Mouse (Mus musculus) heart, postnatal 0 days (tissue): ENCODE data around the gene Ubash3b. TPM values are rescaled to one million over a fixed set of nuclear protein-coding genes. Genes with fewer than 3 reads are reported as not detected.
A peak's percentile ranks its signal among the peaks of the same experiment; 100 is the strongest.

Source experiments
- ATAC-seq: fragments of 200-750 bp; cut with Nextera tagmentation; 2 replicates; pipeline ENCODE4 v1.8.0; 2017; ENCODE audit warnings: low read depth, moderate number of reproducible peaks, moderate library complexity; ENCODE audit not compliant: insufficient read depth
- DNase-seq: peaks from one replicate; pipeline ENCODE4 v3.0.0-alpha.2; 2016; ENCODE audit warnings: low spot score
- H3K27ac ChIP-seq: fragments of 300-500 bp; sonication (generic); 2 replicates; pipeline ENCODE4 v1.5.1; 2014; ENCODE audit warnings: low read depth, mild to moderate bottlenecking
- H3K27me3 ChIP-seq: fragments of 300-500 bp; sonication (generic); 2 replicates; pipeline ENCODE4 v1.6.1; 2014; ENCODE audit warnings: low read length, mixed read lengths; ENCODE audit not compliant: control insufficient read depth, insufficient read depth
- H3K36me3 ChIP-seq: fragments of 300-500 bp; sonication (generic); replicated peaks from 2 replicates; pipeline ENCODE4 v1.6.1; 2014; ENCODE audit warnings: low read length, mixed read lengths; ENCODE audit not compliant: control insufficient read depth, insufficient read depth
- H3K4me1 ChIP-seq: fragments of 300-500 bp; sonication (generic); 2 replicates; pipeline ENCODE4 v1.6.1; 2014; ENCODE audit warnings: antibody characterized with exemption; ENCODE audit not compliant: control insufficient read depth, insufficient read depth
- H3K4me2 ChIP-seq: fragments of 300-500 bp; sonication (generic); 2 replicates; pipeline ENCODE4 v1.6.1; 2014; ENCODE audit warnings: low read depth, mild to moderate bottlenecking, low read length, moderate library complexity
- H3K4me3 ChIP-seq: fragments of 300-500 bp; sonication (generic); 2 replicates; pipeline ENCODE4 v1.5.1; 2014; ENCODE audit warnings: low read depth, low read length
- H3K9ac ChIP-seq: fragments of 300-500 bp; sonication (generic); replicated peaks from 2 replicates; pipeline ENCODE4 v1.6.1; 2014; ENCODE audit warnings: low read depth, low read length, mixed read lengths
- H3K9me3 ChIP-seq: fragments of 300-500 bp; sonication (generic); replicated peaks from 2 replicates; pipeline ENCODE4 v1.6.1; 2016; ENCODE audit warnings: low read length; ENCODE audit not compliant: control insufficient read depth
- CTCF ChIP-seq: IDR thresholded peaks from 2 replicates; pipeline ENCODE4 v1.5.1; 2016; ENCODE audit warnings: antibody characterized with exemption, control low read depth, low read depth
- EP300 ChIP-seq: IDR thresholded peaks from 2 replicates; pipeline ENCODE4 v1.6.1; 2016; ENCODE audit warnings: antibody characterized with exemption, low read depth
- WGBS: fragments of 180-500 bp; shearing (Covaris S2); extraction: QIAGEN DNeasy Blood & Tissue Kit; methylation state at CpG from one replicate; pipeline ENCODE4 v1.1.7; 2014; 5-methylcytosine and 5-hydroxymethylcytosine counted together
- polyA plus RNA-seq: library from polyadenylated mRNA; unstranded; fragments of >200 nt; fragmentation: Nextera tagmentation; extraction: Ambion mirVana; gene quantifications from 2 replicates; pipeline ENCODE4 v1.2.1, GENCODE M21; 2015
- total RNA-seq: library from RNA; depleted of rRNA; stranded (reverse); fragments of >200 nt; gene quantifications from 2 replicates; pipeline ENCODE4 v1.2.3, GENCODE M21; 2014; ENCODE audit warnings: low replicate concordance

The Ubash3b gene
- total and polyA plus RNA-seq, 2 experiments from 2014 or later = 4.0 to 6.6 TPM

GRCm38 (mm10) chr9:41049282-41049681 is 112.2 kb downstream of the Ubash3b start:
- Histone ChIP-seq H3K9ac (no peak overlapping the region), H3K27me3 (no peaks in the 10 kb centered on the region), H3K36me3 (peaks cover 6% of the 10 kb centered on the region; the same call in 1 of the 2 replicates), H3K27ac (no peak overlapping the region), H3K4me3 (no peak overlapping the region), H3K9me3 (no peaks in the 10 kb centered on the region), H3K4me2 (no peak overlapping the region), H3K4me1 (peaks cover 16% of the 10 kb centered on the region; the same call in 1 of the 2 replicates)
- 56% methylated on average over 7 of the region's 7 CpGs for WGBS
- TF ChIP-seq EP300 (no peak), CTCF (no peak)
- ATAC-seq (no peak), DNase-seq (no peak)

- H3K9me3 ChIP-seq = no peaks in the 10 kb centered on the region
- DNase-seq (no peak), ATAC-seq (no peak)
- H3K4me3 ChIP-seq = no peak overlapping the region
- TF ChIP-seq EP300 = no peak
- no peak for TF ChIP-seq CTCF
- H3K4me1 ChIP-seq = peaks cover 16% of the 10 kb centered on the region; the same call in 1 of the 2 replicates
- peaks cover 6% of the 10 kb centered on the region; the same call in 1 of the 2 replicates for H3K36me3 ChIP-seq
- H3K27me3 ChIP-seq = no peaks in the 10 kb centered on the region
- H3K27ac ChIP-seq = no peak overlapping the region
- no peak overlapping the region for H3K9ac ChIP-seq
- no peak overlapping the region for H3K4me2 ChIP-seq
- WGBS = 65% methylated on average over 3 of the region's 3 CpGs
These were observed 112.7 kb downstream of the Ubash3b start for GRCm38 (mm10) chr9:41048820-41049219.

- peaks cover 16% of the 10 kb centered on the region; the same call in 1 of the 2 replicates for H3K4me1 ChIP-seq
These were observed 113.3 kb downstream of the Ubash3b start for GRCm38 (mm10) chr9:41048216-41048615.

GRCm38 (mm10) chr9:41047654-41048053 is 113.8 kb downstream of the Ubash3b start:
- Histone ChIP-seq H3K9ac (no peak overlapping the region), H3K4me2 (no peak overlapping the region), H3K27ac (no peak overlapping the region), H3K36me3 (peaks cover 11% of the 10 kb centered on the region), H3K4me1 (peaks cover 16% of the 10 kb centered on the region; the same call in 1 of the 2 replicates), H3K4me3 (no peak overlapping the region), H3K9me3 (no peaks in the 10 kb centered on the region), H3K27me3 (no peaks in the 10 kb centered on the region)
- no peak for DNase-seq
- TF ChIP-seq EP300 = no peak
- no peak for TF ChIP-seq CTCF
- 92% methylated on average over 2 of the region's 2 CpGs for WGBS
- no peak for ATAC-seq

More at GRCm38 (mm10) chr9:41048216-41048615, 113.3 kb downstream of the Ubash3b start:
- Histone ChIP-seq H3K27ac (no peak overlapping the region), H3K4me2 (no peak overlapping the region), H3K36me3 (peaks cover 6% of the 10 kb centered on the region; the same call in 1 of the 2 replicates), H3K4me3 (no peak overlapping the region), H3K9me3 (no peaks in the 10 kb centered on the region), H3K9ac (no peak overlapping the region), H3K27me3 (no peaks in the 10 kb centered on the region)
- ATAC-seq (no peak), DNase-seq (no peak)
- TF ChIP-seq EP300 (no peak), CTCF (no peak)
- 91% methylated on average over 7 of the region's 7 CpGs for WGBS

GRCm38 (mm10) chr9:41044626-41045025 is 116.9 kb downstream of the Ubash3b start:
- ATAC-seq (no peak), DNase-seq (peak; percentile 80)
- Histone ChIP-seq H3K27ac (no peak overlapping the region), H3K9me3 (no peaks in the 10 kb centered on the region), H3K4me3 (no peak overlapping the region), H3K36me3 (peaks cover 15% of the 10 kb centered on the region), H3K9ac (no peak overlapping the region), H3K4me1 (no peaks in the 10 kb centered on the region; the same call in 1 of the 2 replicates), H3K27me3 (no peaks in the 10 kb centered on the region), H3K4me2 (no peak overlapping the region)
- 12% methylated on average over 3 of the region's 3 CpGs for WGBS
- TF ChIP-seq CTCF (peak; percentile 94), EP300 (no peak)

- no peak overlapping the region for H3K9ac ChIP-seq
- no peak for TF ChIP-seq EP300
- peaks cover 15% of the 10 kb centered on the region; the same call in 1 of the 2 replicates for H3K36me3 ChIP-seq
- WGBS = 78% methylated on average over 5 of the region's 5 CpGs
- DNase-seq (no peak), ATAC-seq (no peak)
- H3K9me3 ChIP-seq = no peaks in the 10 kb centered on the region
- no peak overlapping the region for H3K4me2 ChIP-seq
- no peak overlapping the region for H3K4me3 ChIP-seq
- no peaks in the 10 kb centered on the region; the same call in 1 of the 2 replicates for H3K4me1 ChIP-seq
- H3K27me3 ChIP-seq = no peaks in the 10 kb centered on the region
- no peak overlapping the region for H3K27ac ChIP-seq
These were observed 117.9 kb downstream of the Ubash3b start for GRCm38 (mm10) chr9:41043641-41044040.
